Mouse (Mus musculus) kidney, adult 2 months (tissue): ENCODE data around the gene Serpinh1. TPM values are rescaled to one million over a fixed set of nuclear protein-coding genes. Genes with fewer than 3 reads are reported as not detected.

Experiments used
- DNase-seq: peaks from one replicate; pipeline ENCODE4 v3.0.0; 2021
- H3K27ac ChIP-seq: fragments of 200-500 bp; 2 replicates; pipeline ENCODE4 v1.5.1; 2012; ENCODE audit warnings: low read depth, low read length, control low read depth, inconsistent platforms; ENCODE audit not compliant: insufficient read depth
- H3K27me3 ChIP-seq: fragments of 200-500 bp; replicated peaks from 2 replicates; pipeline ENCODE4 v1.6.1; 2012; ENCODE audit warnings: mild to moderate bottlenecking, moderate library complexity, low read length, inconsistent platforms; ENCODE audit not compliant: control insufficient read depth, insufficient read depth
- H3K36me3 ChIP-seq: fragments of 200-500 bp; 2 replicates; pipeline ENCODE4 v1.6.1; 2012; ENCODE audit warnings: mild to moderate bottlenecking, moderate library complexity, low read length, inconsistent platforms; ENCODE audit not compliant: control insufficient read depth, insufficient read depth
- H3K4me1 ChIP-seq: fragments of 200-500 bp; 2 replicates; pipeline ENCODE4 v1.6.1; 2011; ENCODE audit warnings: low read length; ENCODE audit not compliant: control insufficient read depth, insufficient read depth
- H3K4me3 ChIP-seq: fragments of 200-500 bp; 2 replicates; pipeline ENCODE4 v1.5.1; 2011; ENCODE audit warnings: mild to moderate bottlenecking, low read depth, low read length, control low read depth; ENCODE audit not compliant: insufficient read depth
- CTCF ChIP-seq: fragments of 200-500 bp; conservative IDR thresholded peaks from 2 replicates; pipeline ENCODE4 v1.5.1; 2011; ENCODE audit warnings: low read depth, mild to moderate bottlenecking, control low read depth, low read length, moderate library complexity, mixed read lengths; ENCODE audit not compliant: insufficient read depth, insufficient read length
- POLR2A ChIP-seq: fragments of 200-500 bp; IDR thresholded peaks from one replicate; pipeline ENCODE4 v1.6.1; 2011; ENCODE audit warnings: low read depth, low read length, control low read depth
- WGBS: fragments of 180-500 bp; shearing (Covaris S2); methylation state at CpG from one replicate; pipeline ENCODE4 v1.1.7; 2018; 5-methylcytosine and 5-hydroxymethylcytosine counted together
- polyA plus RNA-seq: library from polyadenylated mRNA; depleted of rRNA; stranded (reverse); fragments of >200 nt; gene quantifications from 2 replicates; pipeline ENCODE4 v1.2.3, GENCODE M21; 2012

Gene Serpinh1
- polyA plus RNA-seq, 1 experiment: 127 TPM

- Histone ChIP-seq H3K36me3 (no peaks in the 10 kb centered on the region), H3K27me3 (no peaks in the 10 kb centered on the region), H3K27ac (no peak overlapping the region), H3K4me1 (no peaks in the 10 kb centered on the region), H3K4me3 (no peak overlapping the region)
- no peak for TF ChIP-seq POLR2A
- no peak for TF ChIP-seq CTCF
- WGBS: 84% methylated on average over 8 of the region's 8 CpGs
- no peak for DNase-seq
Measured at GRCm38 (mm10) chr7:99313253-99313652, 39.8 kb downstream of the Serpinh1 start.

GRCm38 (mm10) chr7:99312671-99313143 lies 40.3 kb downstream of the Serpinh1 start:
- no peak for TF ChIP-seq CTCF
- TF ChIP-seq POLR2A: no peak
- Histone ChIP-seq H3K4me3 (no peak overlapping the region), H3K27ac (no peak overlapping the region), H3K4me1 (no peaks in the 10 kb centered on the region), H3K27me3 (no peaks in the 10 kb centered on the region), H3K36me3 (no peaks in the 10 kb centered on the region)
- WGBS: 73% methylated on average over 8 of the region's 8 CpGs
- no peak for DNase-seq

GRCm38 (mm10) chr7:99312058-99312457 lies 41.0 kb downstream of the Serpinh1 start:
- no peaks in the 10 kb centered on the region for H3K36me3 ChIP-seq
- no peak overlapping the region for H3K4me3 ChIP-seq
- H3K27ac ChIP-seq: no peak overlapping the region
- no peaks in the 10 kb centered on the region for H3K4me1 ChIP-seq
- no peaks in the 10 kb centered on the region for H3K27me3 ChIP-seq
- WGBS: 63% methylated on average over 4 of the region's 4 CpGs
- TF ChIP-seq CTCF (no peak), POLR2A (no peak)
- DNase-seq: no peak

GRCm38 (mm10) chr7:99311433-99311832 lies 41.6 kb downstream of the Serpinh1 start:
- no peak for TF ChIP-seq CTCF
- TF ChIP-seq POLR2A: no peak
- Histone ChIP-seq H3K36me3 (no peaks in the 10 kb centered on the region), H3K4me3 (no peak overlapping the region), H3K27ac (no peak overlapping the region), H3K27me3 (no peaks in the 10 kb centered on the region), H3K4me1 (no peaks in the 10 kb centered on the region)
- peak; percentile 62 for DNase-seq
- WGBS: 44% methylated on average over 7 of the region's 7 CpGs

DNA sequence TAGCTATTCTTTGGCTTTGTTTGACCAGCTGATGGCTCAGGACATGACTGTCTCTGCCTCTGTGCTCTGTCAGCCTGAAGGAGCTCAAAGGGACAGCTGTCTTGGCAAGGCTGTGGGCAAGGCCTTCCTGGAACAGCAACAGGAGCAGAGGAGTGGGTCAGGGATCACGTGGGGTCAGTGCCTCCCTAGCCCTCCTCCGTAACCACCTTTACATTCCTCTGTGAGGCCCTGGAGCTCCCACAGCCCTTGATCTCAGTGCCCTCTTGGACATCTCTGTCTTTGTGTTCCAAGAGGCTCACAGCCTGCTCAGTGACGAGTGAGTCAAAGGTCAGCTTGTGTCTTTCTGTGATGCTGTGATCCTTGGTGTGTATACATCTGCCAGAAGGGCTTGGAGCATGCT lies 46.4 kb downstream of the Serpinh1 start:
- 70% methylated on average over 3 of the region's 3 CpGs for WGBS
- Histone ChIP-seq H3K4me1 (no peaks in the 10 kb centered on the region), H3K36me3 (no peaks in the 10 kb centered on the region), H3K4me3 (no peak overlapping the region), H3K27me3 (no peaks in the 10 kb centered on the region), H3K27ac (no peak overlapping the region)
- no peak for DNase-seq
- no peak for TF ChIP-seq POLR2A
- no peak for TF ChIP-seq CTCF

DNA sequence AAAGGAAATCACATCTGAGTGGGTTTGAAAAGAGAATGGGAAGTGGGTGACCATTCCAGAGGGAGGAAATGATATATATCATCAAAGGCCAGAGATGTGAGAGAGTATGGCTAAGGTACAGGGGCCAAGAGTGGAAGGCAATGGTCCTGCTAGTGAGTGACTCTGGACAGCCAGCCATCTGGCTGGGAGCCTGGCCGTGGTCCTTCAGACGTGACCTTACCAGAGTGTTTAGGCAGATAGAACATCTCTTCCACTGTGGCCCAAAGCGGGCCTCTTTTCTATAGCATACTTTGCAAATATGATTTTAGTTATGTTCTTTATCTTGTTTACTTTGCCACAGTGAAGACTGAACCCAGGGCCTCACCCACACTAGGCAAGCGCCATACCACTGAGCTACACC lies 47.4 kb downstream of the Serpinh1 start:
- WGBS: 95% methylated on average over 4 of the region's 4 CpGs
- TF ChIP-seq POLR2A (no peak), CTCF (no peak)
- H3K4me3 ChIP-seq: no peak overlapping the region
- no peaks in the 10 kb centered on the region for H3K4me1 ChIP-seq
- DNase-seq: no peak
- no peaks in the 10 kb centered on the region for H3K27me3 ChIP-seq
- H3K36me3 ChIP-seq: no peaks in the 10 kb centered on the region
- H3K27ac ChIP-seq: no peak overlapping the region

GRCm38 (mm10) chr7:99304949-99305372 lies 48.1 kb downstream of the Serpinh1 start:
- 64% methylated on average over 5 of the region's 5 CpGs for WGBS
- TF ChIP-seq CTCF (no peak), POLR2A (no peak)
- Histone ChIP-seq H3K4me1 (no peaks in the 10 kb centered on the region), H3K4me3 (no peak overlapping the region), H3K27me3 (no peaks in the 10 kb centered on the region), H3K27ac (no peak overlapping the region), H3K36me3 (no peaks in the 10 kb centered on the region)
- DNase-seq: peak; percentile 22
